Mouse (Mus musculus): Measurements from ENCODE around the gene Anapc4.

- TF ChIP-seq USF1 (IDR thresholded peaks at IDR 0.05; ENCODE audit: low read depth, low read length) (no peak), POLR2A (IDR thresholded peaks at IDR 0.05; ENCODE audit: low read depth, low read length) (no peak), MEF2A (IDR thresholded peaks at IDR 0.05; ENCODE audit: borderline replicate concordance, low read depth, low read length) (no peak), CTCF (conservative IDR thresholded peaks at IDR 0.05 in 1 of 2, IDR thresholded peaks at IDR 0.05 in 1 of 2; ENCODE audit: low read depth in 2 of 2, low read length in 2 of 2) (no peak), ZKSCAN1 (IDR thresholded peaks at IDR 0.05; ENCODE audit: borderline replicate concordance, low read depth, low read length) (no peak), USF2 (conservative IDR thresholded peaks at IDR 0.05; ENCODE audit: low read depth, low read length) (no peak), MAX (IDR thresholded peaks at IDR 0.05; ENCODE audit: low read length) (no peak)
Observed at GRCm38 (mm10) chr5:52889919-52890318, 56.1 kb downstream of the Anapc4 start.
